Mouse (Mus musculus) embryo, embryonic 11 days (tissue): Measurements from ENCODE around the gene Fam122b.
A peak's percentile ranks its signal among the peaks of the same experiment; 100 is the strongest.

Experiments used
- DNase-seq: peaks from one replicate; pipeline ENCODE4 v3.0.0-alpha.2; 2015

The Fam122b gene

GRCm38 (mm10) chrX:53196392-53196791 lies 73.2 kb downstream of the Fam122b start:
- peak; percentile 43 for DNase-seq
